Mouse (Mus musculus): Measurements from ENCODE around the gene Evi2b.

DNA sequence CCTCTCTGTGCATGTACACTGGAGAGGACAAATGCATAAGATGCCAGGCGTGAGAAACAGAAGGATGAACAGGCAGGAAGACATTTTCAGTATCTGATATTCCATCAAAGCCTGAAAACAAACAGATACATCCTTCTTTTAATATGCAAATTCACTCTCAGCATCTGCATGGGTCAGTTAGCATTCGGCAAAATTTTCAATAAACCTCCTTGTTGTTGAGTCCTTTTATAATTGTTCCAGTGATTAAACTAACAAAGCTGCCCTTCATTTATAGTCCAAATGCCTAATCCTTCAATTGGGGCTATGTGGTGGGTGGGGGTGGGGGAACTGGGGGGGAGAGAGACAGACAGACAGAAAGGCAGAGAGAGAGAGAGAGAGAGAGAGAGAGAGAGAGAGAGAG lies 20.6 kb downstream of the Evi2b start:
- no peak for TF ChIP-seq POLR2A (IDR thresholded peaks at IDR 0.05; ENCODE audit: insufficient read length, low read depth)
- TF ChIP-seq POLR2AphosphoS2 (IDR thresholded peaks at IDR 0.05; ENCODE audit: insufficient read length, low read depth), result no peak
- TF ChIP-seq MYOG (IDR thresholded peaks at IDR 0.05; ENCODE audit: control insufficient read depth in 1 of 3, insufficient read depth in 1 of 3, insufficient read length in 2 of 3, low read depth in 2 of 3), result no peak
- no peak for TF ChIP-seq E2F4 (IDR thresholded peaks at IDR 0.05; ENCODE audit: insufficient read depth)
- no peak for TF ChIP-seq MAX (IDR thresholded peaks at IDR 0.05; ENCODE audit: low read depth)
- no peak for TF ChIP-seq TCF12 (IDR thresholded peaks at IDR 0.05; ENCODE audit: insufficient read depth, poor library complexity, severe bottlenecking)
- TF ChIP-seq TCF3 (IDR thresholded peaks at IDR 0.05; ENCODE audit: insufficient read length, low read depth), result no peak
- no peak for TF ChIP-seq MYOD1 (IDR thresholded peaks at IDR 0.05; ENCODE audit: control insufficient read depth in 1 of 3, insufficient read length in 2 of 3, low read depth in 2 of 3)
- no peak for TF ChIP-seq USF1 (IDR thresholded peaks at IDR 0.05; ENCODE audit: low read depth)
- TF ChIP-seq CEBPB (IDR thresholded peaks at IDR 0.05; ENCODE audit: insufficient read depth, poor library complexity, severe bottlenecking), result no peak
- TF ChIP-seq REST (IDR thresholded peaks at IDR 0.05; ENCODE audit: insufficient read depth, insufficient read length), result no peak
- no peak for TF ChIP-seq SRF (IDR thresholded peaks at IDR 0.05; ENCODE audit: control insufficient read depth, insufficient read length, low read depth)

Measured in myocyte (in vitro differentiated cells).